Mouse (Mus musculus) embryonic facial prominence, embryonic 11.5 days (tissue): ENCODE results near the gene Prok1. TPM values are rescaled to one million over a fixed set of nuclear protein-coding genes. Genes with fewer than 3 reads are reported as not detected.

Experiments used
- ATAC-seq: fragments of 200-750 bp; cut with Nextera tagmentation; replicated peaks from 2 replicates; pipeline ENCODE4 v1.8.0; 2017; ENCODE audit warnings: low read depth; ENCODE audit not compliant: insufficient number of reproducible peaks, low FRiP score, low TSS enrichment
- DNase-seq: peaks from one replicate; pipeline ENCODE4 v3.0.0-alpha.2; 2015; ENCODE audit warnings: low spot score
- H3K27ac ChIP-seq: fragments of 300-500 bp; sonication (generic); replicated peaks from 2 replicates; pipeline ENCODE4 v1.5.1; 2014; ENCODE audit warnings: mild to moderate bottlenecking, low read depth, low read length, control low read depth
- H3K27me3 ChIP-seq: fragments of 300-500 bp; sonication (generic); 2 replicates; pipeline ENCODE4 v1.6.1; 2014; ENCODE audit warnings: mild to moderate bottlenecking, low read length, moderate library complexity, mixed read lengths; ENCODE audit not compliant: control insufficient read depth, insufficient read depth
- H3K36me3 ChIP-seq: fragments of 300-500 bp; sonication (generic); replicated peaks from 2 replicates; pipeline ENCODE4 v1.6.1; 2014; ENCODE audit warnings: low read depth, mild to moderate bottlenecking, low read length, moderate library complexity, mixed read lengths; ENCODE audit not compliant: control insufficient read depth, insufficient read depth
- H3K4me1 ChIP-seq: fragments of 300-500 bp; sonication (generic); 2 replicates; pipeline ENCODE4 v1.6.1; 2014; ENCODE audit warnings: low read length, mixed read lengths; ENCODE audit not compliant: control insufficient read depth, insufficient read depth
- H3K4me2 ChIP-seq: fragments of 300-500 bp; sonication (generic); 2 replicates; pipeline ENCODE4 v1.6.1; 2014; ENCODE audit warnings: low read depth, mild to moderate bottlenecking, control low read depth, low read length, moderate library complexity
- H3K4me3 ChIP-seq: fragments of 300-500 bp; sonication (generic); 2 replicates; pipeline ENCODE4 v1.5.1; 2014; ENCODE audit warnings: low read depth, low read length, control low read depth
- H3K9ac ChIP-seq: fragments of 300-500 bp; sonication (generic); replicated peaks from 2 replicates; pipeline ENCODE4 v1.6.1; 2014; ENCODE audit warnings: mild to moderate bottlenecking, control low read depth, low read length
- H3K9me3 ChIP-seq: fragments of 300-500 bp; sonication (generic); replicated peaks from 2 replicates; pipeline ENCODE4 v1.6.1; 2016; ENCODE audit warnings: mild to moderate bottlenecking, low read length, inconsistent platforms, mixed read lengths; ENCODE audit not compliant: control insufficient read depth
- WGBS: fragments of 180-500 bp; shearing (Covaris S2); extraction: QIAGEN DNeasy Blood & Tissue Kit; methylation state at CpG from one replicate; pipeline ENCODE4 v1.1.7; 2014; 5-methylcytosine and 5-hydroxymethylcytosine counted together
- polyA plus RNA-seq: library from polyadenylated mRNA; unstranded; fragments of >200 nt; fragmentation: Nextera tagmentation; extraction: Ambion mirVana; gene quantifications from 2 replicates; pipeline ENCODE4 v1.2.1, GENCODE M21; 2014

The Prok1 gene
- polyA plus RNA-seq, 1 experiment from 2014 or later, result not detected

DNA sequence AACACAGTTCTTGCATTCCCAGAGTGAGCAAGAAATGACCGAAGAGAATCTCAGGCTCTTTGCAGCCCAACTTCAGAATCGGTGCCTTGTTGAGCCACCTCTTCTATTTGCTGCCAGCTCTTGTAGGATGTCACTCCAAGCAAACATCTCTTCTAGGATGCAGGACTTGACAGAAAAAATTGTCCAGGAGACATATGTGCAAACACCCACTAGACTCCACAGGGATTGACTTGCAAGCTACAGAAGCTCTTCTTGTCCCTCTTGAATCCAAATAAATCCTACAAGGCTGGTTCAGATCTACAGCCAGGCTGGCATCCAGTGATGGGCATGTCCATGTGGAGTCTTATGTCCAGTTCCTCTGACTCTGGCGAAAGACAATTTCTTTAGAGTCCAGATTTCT, 35.1 kb downstream of the Prok1 start:
- Histone ChIP-seq H3K4me2 (no peak overlapping the region), H3K9ac (no peak overlapping the region), H3K4me1 (no peaks in the 10 kb centered on the region), H3K36me3 (no peaks in the 10 kb centered on the region), H3K9me3 (no peaks in the 10 kb centered on the region), H3K4me3 (no peak overlapping the region), H3K27me3 (no peaks in the 10 kb centered on the region), H3K27ac (no peak overlapping the region)
- WGBS, result 87% methylated on average over 3 of the region's 3 CpGs
- ATAC-seq, result no peak
- no peak for DNase-seq

DNA sequence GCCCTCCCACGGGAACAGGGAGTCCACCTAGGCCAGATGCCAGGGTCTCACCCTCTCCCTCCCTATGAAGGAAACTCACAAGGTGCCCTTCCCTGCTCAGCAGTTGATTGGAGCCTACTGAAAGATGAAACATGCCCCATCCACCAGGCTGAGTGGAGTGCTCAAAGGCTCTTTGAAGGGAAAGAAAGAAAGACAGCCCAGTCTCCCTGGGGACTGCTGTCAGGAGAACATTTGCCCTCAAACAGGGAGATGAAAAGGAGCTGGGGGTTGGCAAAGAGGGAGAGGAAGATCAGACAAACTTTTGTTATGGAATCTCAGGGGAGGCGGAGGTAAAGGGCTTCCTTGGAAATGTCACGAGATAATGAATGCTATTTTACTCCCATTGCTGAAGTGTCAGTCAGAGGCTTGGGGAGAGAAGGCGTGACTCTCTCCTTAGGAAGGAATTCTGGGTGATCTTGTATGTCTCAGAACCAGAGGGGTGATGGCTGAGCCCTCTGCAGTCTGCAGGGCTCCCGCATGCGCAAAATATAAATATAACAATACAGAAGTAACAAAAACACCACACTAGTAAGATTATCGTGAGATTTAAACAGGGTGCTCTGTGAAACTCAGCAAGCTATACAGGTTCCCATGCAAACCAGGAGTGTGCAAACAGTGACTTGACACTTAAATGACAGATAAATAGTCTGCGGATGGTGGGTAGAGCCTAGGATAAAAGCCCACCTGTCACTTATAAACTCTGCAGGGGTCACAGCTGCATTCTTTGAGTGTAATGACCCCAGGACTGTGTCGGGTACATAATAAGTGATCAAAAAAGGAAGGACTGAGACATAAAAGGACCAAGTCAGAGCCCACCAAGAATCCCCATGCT, 38.0 kb downstream of the Prok1 start:
- Histone ChIP-seq H3K27ac (no peak overlapping the region), H3K27me3 (no peaks in the 10 kb centered on the region), H3K4me1 (no peaks in the 10 kb centered on the region), H3K9ac (no peak overlapping the region), H3K9me3 (no peaks in the 10 kb centered on the region), H3K4me3 (no peak overlapping the region), H3K4me2 (no peak overlapping the region), H3K36me3 (no peaks in the 10 kb centered on the region)
- DNase-seq (no peak), ATAC-seq (no peak)
- WGBS, result 44% methylated on average over 9 of the region's 9 CpGs

DNA sequence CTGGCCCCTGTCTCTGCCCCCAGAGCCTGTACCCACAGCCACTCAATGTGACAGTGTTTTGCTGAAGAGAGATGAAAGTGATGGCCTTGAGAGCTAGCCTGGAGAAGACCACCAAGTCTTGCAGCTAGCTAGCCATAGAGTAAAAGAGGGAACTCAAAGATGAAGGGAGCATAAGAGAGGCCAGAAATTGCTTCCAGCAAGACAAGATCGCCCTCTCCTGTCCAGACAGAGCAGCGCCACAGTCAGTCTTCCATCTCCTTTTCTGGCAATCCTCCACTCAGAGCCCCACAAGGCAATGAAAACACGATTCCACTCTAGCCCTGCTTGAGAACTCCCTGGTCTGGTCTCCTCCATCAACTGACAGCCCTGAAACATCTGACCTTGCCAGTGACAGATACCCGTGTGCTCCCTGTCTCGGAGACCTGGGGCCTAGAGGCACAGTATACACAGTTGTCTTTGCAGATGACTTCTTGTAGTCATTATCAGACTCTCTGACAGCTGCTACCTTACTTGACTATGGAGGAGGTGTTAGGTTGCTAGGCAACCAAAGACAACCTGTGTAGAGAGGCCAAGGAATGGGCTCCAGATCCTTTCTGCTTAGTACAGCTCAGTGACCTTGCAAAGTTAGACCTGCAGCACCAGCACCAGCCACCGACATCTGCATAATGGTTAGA, 51.1 kb downstream of the Prok1 start:
- DNase-seq (peak; percentile 40), ATAC-seq (0 out of 2 replicates have a peak, but pooled peaks have one; percentile 40)
- no peaks in the 10 kb centered on the region for H3K27me3 ChIP-seq
- no peak overlapping the region for H3K9ac ChIP-seq
- 55% methylated on average over 6 of the region's 6 CpGs for WGBS
- no peaks in the 10 kb centered on the region for H3K9me3 ChIP-seq
- no peak overlapping the region for H3K4me2 ChIP-seq
- H3K4me3 ChIP-seq, result no peak overlapping the region
- no peak overlapping the region for H3K27ac ChIP-seq
- no peaks in the 10 kb centered on the region for H3K4me1 ChIP-seq
- H3K36me3 ChIP-seq, result no peaks in the 10 kb centered on the region

- Histone ChIP-seq H3K27me3 (no peaks in the 10 kb centered on the region), H3K9ac (no peak overlapping the region), H3K4me1 (no peaks in the 10 kb centered on the region), H3K36me3 (no peaks in the 10 kb centered on the region), H3K9me3 (no peaks in the 10 kb centered on the region), H3K4me2 (no peak overlapping the region), H3K4me3 (no peak overlapping the region), H3K27ac (no peak overlapping the region)
- WGBS, result 76% methylated on average over 4 of the region's 4 CpGs
- no peak for ATAC-seq
- no peak for DNase-seq
Observed at GRCm38 (mm10) chr3:107187022-107187421, 52.5 kb downstream of the Prok1 start.

GRCm38 (mm10) chr3:107185597-107185996, 53.9 kb downstream of the Prok1 start:
- DNase-seq (no peak), ATAC-seq (no peak)
- no peak overlapping the region for H3K4me3 ChIP-seq
- H3K4me1 ChIP-seq, result no peaks in the 10 kb centered on the region
- 79% methylated on average over 3 of the region's 3 CpGs for WGBS
- no peaks in the 10 kb centered on the region for H3K36me3 ChIP-seq
- H3K27ac ChIP-seq, result no peak overlapping the region
- no peaks in the 10 kb centered on the region for H3K27me3 ChIP-seq
- H3K9ac ChIP-seq, result no peak overlapping the region
- H3K9me3 ChIP-seq, result no peaks in the 10 kb centered on the region
- no peak overlapping the region for H3K4me2 ChIP-seq

DNA sequence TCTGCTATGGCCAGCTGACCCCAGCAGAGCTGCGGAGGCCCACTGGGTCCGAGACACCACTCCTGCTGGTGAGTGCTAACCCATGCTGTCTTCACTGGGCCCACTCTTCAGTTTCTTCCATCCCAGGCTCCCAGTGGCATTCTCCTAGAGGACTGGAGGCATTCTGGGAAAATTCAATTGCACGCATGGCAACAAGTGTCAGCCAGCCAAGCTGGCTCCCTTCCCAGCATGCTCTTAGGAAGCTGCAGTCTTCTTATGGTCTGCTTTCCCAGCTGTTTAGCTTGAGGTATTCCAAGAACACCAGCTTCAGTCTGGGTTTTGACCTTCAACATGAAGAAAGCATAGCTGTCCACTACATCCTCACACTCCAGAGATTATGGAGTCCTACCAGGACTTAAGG, 56.3 kb downstream of the Prok1 start:
- ATAC-seq (no peak), DNase-seq (no peak)
- no peaks in the 10 kb centered on the region for H3K9me3 ChIP-seq
- no peak overlapping the region for H3K4me3 ChIP-seq
- H3K9ac ChIP-seq, result no peak overlapping the region
- 78% methylated on average over 3 of the region's 3 CpGs for WGBS
- no peaks in the 10 kb centered on the region for H3K27me3 ChIP-seq
- no peak overlapping the region for H3K4me2 ChIP-seq
- H3K36me3 ChIP-seq, result no peaks in the 10 kb centered on the region
- H3K4me1 ChIP-seq, result no peaks in the 10 kb centered on the region
- H3K27ac ChIP-seq, result no peak overlapping the region

Other genes with a start within 250 kb of the Prok1 start
- gene Kcna3, start 203.5 kb downstream of the Prok1 start, polyA plus RNA-seq, result 1.9 and 2.3 TPM in 2 replicates
- 0.20 and 0.24 TPM in 2 replicates for gene Kcna2, start 138.6 kb downstream of the Prok1 start, polyA plus RNA-seq
- gene Kcna10, start 56.7 kb downstream of the Prok1 start, polyA plus RNA-seq, result not detected in 2 replicates
- not detected in 2 replicates for gene Cym, start 18.0 kb downstream of the Prok1 start, polyA plus RNA-seq
- 0.25 TPM in 1 of 2 replicates, not detected in the other for gene A630076J17Rik, start 9.1 kb downstream of the Prok1 start, polyA plus RNA-seq
- 186 and 191 TPM in 2 replicates for gene Lamtor5, start 39.2 kb upstream of the Prok1 start, polyA plus RNA-seq
- 2.1 and 3.4 TPM in 2 replicates for gene Slc16a4, start 51.5 kb upstream of the Prok1 start, polyA plus RNA-seq
- gene Rbm15, start 94.0 kb upstream of the Prok1 start, polyA plus RNA-seq, result 19.0 and 20.6 TPM in 2 replicates
- gene Kcnc4, start 219.8 kb upstream of the Prok1 start, polyA plus RNA-seq, result 0.14 and 0.26 TPM in 2 replicates